Mouse (Mus musculus) brain, embryonic 14.5 days (tissue): ENCODE results near the gene Cttnbp2.

Source experiments
- CTCF ChIP-seq: fragments of 200-500 bp; IDR thresholded peaks from 2 replicates; pipeline ENCODE4 v1.5.1; 2012; ENCODE audit warnings: inconsistent platforms, mild to moderate bottlenecking, moderate library complexity, borderline replicate concordance; ENCODE audit not compliant: insufficient read depth, insufficient read length; ENCODE audit errors: extremely low read depth
- POLR2A ChIP-seq: fragments of 200-500 bp; IDR thresholded peaks from 2 replicates; pipeline ENCODE4 v1.6.1; 2012; ENCODE audit warnings: mild to moderate bottlenecking, inconsistent platforms, borderline replicate concordance; ENCODE audit not compliant: poor library complexity, insufficient read depth, insufficient read length, severe bottlenecking; ENCODE audit errors: extremely low read depth

DNA sequence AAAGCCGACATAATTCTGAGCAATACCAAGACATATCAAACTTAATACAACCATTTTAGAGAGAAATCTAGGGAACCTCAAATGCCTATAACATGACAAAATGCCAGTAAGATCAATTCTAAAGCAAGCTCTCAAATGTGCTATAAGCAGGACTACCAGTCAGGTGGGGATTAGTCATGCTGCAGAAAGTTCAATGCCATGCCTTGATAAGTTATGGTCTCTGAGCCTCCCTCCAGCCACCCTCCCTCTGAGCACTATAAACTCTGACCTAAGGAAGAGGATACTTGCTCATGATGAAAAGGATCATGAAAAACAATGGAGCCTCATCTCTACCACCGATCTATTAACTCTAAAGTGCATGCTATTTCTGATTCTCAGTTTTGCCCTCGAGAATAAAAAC, 82.3 kb downstream of the Cttnbp2 start:
- TF ChIP-seq POLR2A = no peak
- no peak for TF ChIP-seq CTCF
